Mouse (Mus musculus) gastrocnemius, adult 8-10 months (tissue): ENCODE results near the gene Soat2. TPM values are rescaled to one million over a fixed set of nuclear protein-coding genes. Genes with fewer than 3 reads are reported as not detected.

ENCODE experiments used
- DNase-seq, 2 experiments: peaks; one replicate each; pipeline ENCODE4 v3.0.0; 2022; ENCODE audit warnings: low spot score in 2 of 2
- total RNA-seq, 4 experiments: library from RNA; stranded (reverse); gene quantifications; 2 replicates each; pipeline ENCODE4 v1.2.4; 2022

Gene Soat2
- total RNA-seq, 4 experiments from 2014 or later = 0.10 to 0.21 TPM; not detected in 2

DNA sequence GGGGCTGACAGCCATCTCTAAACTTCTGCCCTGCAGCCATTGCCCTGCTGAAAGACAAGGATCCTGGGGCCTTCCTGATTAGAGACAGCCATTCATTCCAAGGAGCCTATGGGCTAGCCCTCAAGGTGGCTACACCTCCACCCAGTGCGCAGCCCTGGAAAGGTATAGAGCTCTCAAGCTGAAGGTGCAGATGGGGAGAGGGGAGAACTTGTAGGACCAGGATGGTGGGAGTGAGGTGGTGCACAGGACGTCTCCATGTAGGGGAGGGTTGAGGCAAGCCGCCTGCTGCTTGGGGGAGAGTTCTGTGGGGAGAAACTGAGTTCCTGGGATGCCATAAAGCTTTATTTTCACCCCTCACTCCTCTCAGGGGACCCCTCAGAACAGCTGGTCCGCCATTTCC is 36.7 kb upstream of the Soat2 start:
- DNase-seq = no peak

DNA sequence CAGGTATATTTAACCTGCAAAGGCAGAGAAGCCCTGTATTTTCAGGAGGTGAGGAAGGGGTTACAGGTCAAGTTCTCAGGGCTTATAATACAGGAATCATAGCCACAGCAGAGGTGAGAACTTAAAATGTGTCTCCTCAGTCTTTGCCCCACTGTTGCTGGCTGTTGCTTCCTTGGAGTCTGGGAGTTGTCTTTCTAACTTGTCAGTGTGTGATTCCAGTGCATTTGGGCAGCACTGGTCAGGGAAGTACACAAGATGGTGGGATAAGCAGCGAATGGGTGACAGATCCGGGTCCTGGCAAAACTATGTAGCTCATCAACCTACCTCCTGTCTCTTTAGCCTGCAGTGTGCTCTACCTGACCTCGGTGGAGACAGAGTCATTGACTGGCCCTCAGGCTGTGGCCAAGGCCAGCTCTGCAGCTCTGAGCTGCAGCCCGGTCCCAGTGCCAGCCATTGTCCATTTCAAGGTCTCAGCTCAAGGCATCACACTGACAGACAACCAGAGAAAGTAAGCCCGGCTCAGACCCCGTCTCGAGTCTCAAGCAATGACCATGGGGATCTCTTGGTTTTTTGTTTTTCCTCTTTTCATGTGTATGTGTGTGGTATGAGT is 35.6 kb upstream of the Soat2 start:
- no peak for DNase-seq

DNA sequence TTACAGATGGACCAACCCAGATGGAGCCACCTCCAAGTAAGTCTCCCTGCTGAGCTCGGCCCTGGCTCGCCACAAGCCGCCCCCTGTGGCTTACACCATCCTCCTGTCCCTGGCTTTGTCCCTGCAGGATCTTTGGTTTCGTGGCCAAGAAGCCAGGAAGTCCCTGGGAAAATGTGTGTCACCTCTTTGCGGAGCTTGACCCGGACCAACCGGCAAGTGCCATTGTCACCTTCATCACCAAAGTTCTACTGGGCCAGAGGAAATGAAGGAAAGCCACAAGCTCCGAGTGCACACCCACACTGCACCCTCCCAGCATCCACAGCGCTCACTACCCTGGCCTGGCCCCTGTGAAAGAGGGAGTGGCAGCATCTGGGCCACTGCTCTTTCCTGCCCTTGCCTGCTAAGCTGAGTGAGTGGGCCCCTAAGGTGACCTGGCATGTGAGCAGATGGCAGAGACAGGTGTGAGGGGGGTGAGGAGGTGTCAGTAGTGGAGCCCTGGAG is 34.5 kb upstream of the Soat2 start:
- DNase-seq = no peak

GRCm38 (mm10) chr15:102116753-102117415 is 33.4 kb upstream of the Soat2 start:
- no peak for DNase-seq

GRCm38 (mm10) chr15:102117461-102118443 is 32.6 kb upstream of the Soat2 start:
- DNase-seq = peak; percentile 20 to 30

DNA sequence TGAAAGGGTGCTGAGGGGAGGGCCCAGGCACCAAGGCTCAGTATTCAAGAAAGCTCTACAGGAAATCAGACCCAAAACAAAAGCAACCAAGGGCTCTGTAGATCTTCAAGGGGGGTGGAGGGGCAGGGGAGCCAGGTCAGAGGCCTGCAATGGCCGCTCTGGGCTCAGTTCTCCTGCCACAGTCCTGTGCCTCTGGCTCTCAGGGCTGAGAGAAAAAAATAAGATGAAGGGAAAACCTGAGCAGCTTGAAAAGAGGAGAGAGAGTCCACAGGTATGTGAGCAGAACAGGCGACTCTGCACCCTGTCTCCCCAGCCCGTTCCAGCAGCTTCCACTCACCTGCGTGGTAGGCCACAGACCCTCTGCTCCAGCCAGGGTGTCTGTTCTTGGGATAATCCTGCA is 31.7 kb upstream of the Soat2 start:
- DNase-seq = no peak

GRCm38 (mm10) chr15:102119121-102119830 is 31.1 kb upstream of the Soat2 start:
- no peak for DNase-seq

GRCm38 (mm10) chr15:102119831-102120170 is 30.5 kb upstream of the Soat2 start:
- DNase-seq = no peak

DNA sequence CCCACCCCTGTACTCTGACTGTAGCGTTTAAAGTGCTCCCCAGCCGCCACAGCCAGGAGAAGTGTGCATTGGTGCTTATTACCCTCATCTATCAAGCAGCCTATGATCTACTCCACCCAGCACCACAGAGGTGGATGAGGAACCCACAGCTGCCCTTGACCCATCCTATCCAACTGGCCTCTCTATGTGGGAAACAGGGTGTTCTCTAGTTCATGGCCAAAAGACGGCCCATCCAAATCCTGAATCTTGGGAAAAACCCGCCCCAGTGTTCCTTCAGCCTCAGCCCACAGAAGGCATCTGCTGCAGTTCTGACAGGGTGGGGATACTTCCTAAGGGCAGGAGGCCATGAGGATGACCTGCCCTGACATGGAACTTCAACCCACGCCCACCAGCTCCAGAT is 29.8 kb upstream of the Soat2 start:
- peak; percentile 45 to 49 for DNase-seq

GRCm38 (mm10) chr15:102126303-102126702 is 24.0 kb upstream of the Soat2 start:
- no peak for DNase-seq

DNA sequence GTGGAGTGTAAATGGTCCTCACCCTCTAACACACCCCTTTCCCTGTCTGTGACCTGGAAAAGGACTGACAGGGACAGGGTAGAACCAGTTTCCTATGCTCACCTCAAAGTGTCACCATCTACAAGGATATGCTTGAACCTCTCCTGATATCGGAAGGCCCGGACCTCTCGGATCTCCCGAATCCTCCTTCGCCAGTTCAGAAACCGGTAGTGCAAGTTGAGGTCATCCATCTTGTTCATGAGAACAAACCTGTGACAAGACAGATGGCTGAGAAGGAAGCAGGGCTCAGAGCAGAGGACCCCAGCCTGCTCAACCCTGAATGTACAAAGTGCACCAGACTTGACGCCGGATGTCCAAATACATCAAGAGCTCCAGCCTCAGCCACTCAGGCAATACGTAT is 17.0 kb upstream of the Soat2 start:
- DNase-seq = no peak

GRCm38 (mm10) chr15:102134709-102135108 is 15.6 kb upstream of the Soat2 start:
- DNase-seq = no peak

- no peak for DNase-seq
Measured at GRCm38 (mm10) chr15:102135522-102136128, 14.7 kb upstream of the Soat2 start.

DNA sequence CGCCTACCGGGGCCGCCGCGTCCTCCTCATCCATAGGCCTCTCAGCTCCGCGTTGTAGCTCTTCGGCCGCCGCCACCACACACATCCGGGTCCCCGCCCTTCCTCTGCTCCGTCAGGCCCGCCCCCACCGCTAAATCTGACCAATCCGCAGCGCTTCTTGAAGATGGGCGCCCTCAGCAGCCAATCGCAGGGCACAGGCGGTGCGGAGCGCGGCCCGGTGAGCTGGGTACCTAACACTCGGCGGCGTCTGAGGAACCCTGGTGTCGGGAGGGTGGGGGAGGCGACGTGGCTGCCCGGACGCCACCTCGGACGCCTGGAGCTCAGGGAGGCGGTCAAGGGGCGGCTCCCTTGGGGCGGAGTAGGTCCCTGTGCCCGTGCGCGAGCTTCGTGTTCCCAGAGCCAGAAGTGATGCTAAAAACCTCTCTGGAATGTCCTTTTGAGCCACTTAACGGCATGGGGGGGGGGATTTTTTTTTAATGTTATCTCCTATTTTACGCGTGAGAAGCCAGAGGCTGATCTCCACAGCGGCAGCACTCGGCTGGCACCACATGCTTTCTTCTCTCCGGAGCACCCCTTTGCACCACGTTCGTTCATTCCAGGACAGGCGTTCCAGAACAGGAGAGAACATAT is 14.1 kb upstream of the Soat2 start, which contains the start of gene Spryd3:
Spryd3 (minus strand) TSS at position 106 of the 630 bp plus-strand sequence.
- DNase-seq = peak; percentile 95

DNA sequence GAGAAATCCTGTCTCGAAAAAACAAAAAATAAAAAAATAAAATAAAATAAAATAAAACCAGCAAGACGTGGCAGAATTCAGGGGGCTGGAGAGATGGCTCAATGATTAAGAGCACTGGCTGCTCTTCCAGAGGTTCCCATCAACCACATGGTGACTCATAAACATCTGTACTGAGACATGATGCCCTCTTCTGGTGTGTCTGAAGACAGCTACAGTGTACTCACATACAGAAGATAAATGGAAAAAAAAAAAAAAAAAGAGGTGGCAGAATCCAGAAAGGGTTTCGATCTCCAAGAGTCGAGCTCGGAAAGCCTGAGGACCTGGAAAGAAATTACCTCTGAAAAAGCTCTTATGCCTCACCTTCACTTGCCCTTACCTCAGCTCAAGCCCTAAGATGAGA is 9.2 kb upstream of the Soat2 start:
- no peak for DNase-seq

- peak; percentile 49 to 68 for DNase-seq
Measured at GRCm38 (mm10) chr15:102142914-102143912, 7.1 kb upstream of the Soat2 start.

- no peak for DNase-seq
Measured at GRCm38 (mm10) chr15:102144274-102144711, 6.0 kb upstream of the Soat2 start, which contains the start of gene Igfbp6. Gene Igfbp6 (plus strand): TSS chr15:102144362.

GRCm38 (mm10) chr15:102144726-102145125 is 5.6 kb upstream of the Soat2 start:
- no peak for DNase-seq

DNA sequence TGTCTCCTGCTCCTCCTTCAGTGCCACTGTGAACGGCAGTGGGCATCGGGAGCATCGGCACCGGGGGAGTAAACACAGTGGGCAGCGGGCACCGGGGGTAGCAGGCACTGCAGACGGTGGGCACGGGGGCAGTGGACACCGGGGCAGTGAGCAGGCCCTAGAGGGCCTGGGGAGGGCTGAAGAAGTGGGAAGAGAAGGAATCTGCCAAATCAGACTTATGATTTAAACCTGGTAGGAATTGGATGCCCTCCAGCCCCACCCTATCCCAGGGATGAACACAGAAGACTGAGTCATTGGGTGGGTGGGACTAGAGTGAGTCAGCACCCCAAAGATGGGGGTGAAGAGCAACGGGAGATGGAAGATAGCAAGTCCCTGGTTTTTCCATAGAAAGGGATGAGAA is 5.0 kb upstream of the Soat2 start:
- peak; percentile 50 to 55 for DNase-seq
